Mouse (Mus musculus): ENCODE measurements around the gene Vps18.

Vps18 gene

GRCm38 (mm10) chr2:119344537-119345138 lies 56.1 kb downstream of the Vps18 start:
- no peak for DNase-seq (ENCODE audit: low read depth, low spot score)

Data from c-Kit-negative CD71-positive TER-119-positive erythroid progenitor cells, embryonic 14.5 days (primary cell).